Mouse (Mus musculus) forebrain, embryonic 15.5 days (tissue): Measurements from ENCODE around the gene Disp1. TPM values are rescaled to one million over a fixed set of nuclear protein-coding genes. Genes with fewer than 3 reads are reported as not detected.

Experiments used
- ATAC-seq: fragments of 200-750 bp; cut with Nextera tagmentation; replicated peaks from 2 replicates; pipeline ENCODE4 v1.8.0; 2017; ENCODE audit warnings: mild to moderate bottlenecking, moderate TSS enrichment, moderate library complexity
- H3K27ac ChIP-seq: fragments of 300-500 bp; sonication (generic); replicated peaks from 2 replicates; pipeline ENCODE4 v1.5.1; 2015; ENCODE audit warnings: mild to moderate bottlenecking, inconsistent platforms
- H3K27me3 ChIP-seq: fragments of 300-500 bp; sonication (generic); 2 replicates; pipeline ENCODE4 v1.6.1; 2015; ENCODE audit warnings: inconsistent platforms
- H3K36me3 ChIP-seq: fragments of 300-500 bp; sonication (generic); 2 replicates; pipeline ENCODE4 v1.6.1; 2015; ENCODE audit warnings: mild to moderate bottlenecking, inconsistent platforms
- H3K4me1 ChIP-seq: fragments of 300-500 bp; sonication (generic); 2 replicates; pipeline ENCODE4 v1.6.1; 2015; ENCODE audit warnings: inconsistent platforms
- H3K4me2 ChIP-seq: fragments of 300-500 bp; sonication (generic); replicated peaks from 2 replicates; pipeline ENCODE4 v1.6.1; 2015; ENCODE audit warnings: mild to moderate bottlenecking, inconsistent platforms
- H3K4me3 ChIP-seq: fragments of 300-500 bp; sonication (generic); 2 replicates; pipeline ENCODE4 v1.5.1; 2015; ENCODE audit warnings: mild to moderate bottlenecking, inconsistent platforms
- H3K9ac ChIP-seq: fragments of 300-500 bp; sonication (generic); replicated peaks from 2 replicates; pipeline ENCODE4 v1.6.1; 2015; ENCODE audit warnings: mild to moderate bottlenecking, inconsistent platforms
- H3K9me3 ChIP-seq: fragments of 300-500 bp; sonication (generic); 2 replicates; pipeline ENCODE4 v1.6.1; 2016; ENCODE audit warnings: inconsistent platforms
- WGBS: fragments of 180-500 bp; shearing (Covaris S2); methylation state at CpG from one replicate; pipeline ENCODE4 v1.1.7; 2015; ENCODE audit warnings: mixed read lengths; 5-methylcytosine and 5-hydroxymethylcytosine counted together
- polyA plus RNA-seq: library from polyadenylated mRNA; unstranded; fragments of >200 nt; fragmentation: Nextera tagmentation; extraction: Ambion mirVana; gene quantifications from 2 replicates; pipeline ENCODE4 v1.2.1, GENCODE M21; 2015

The Disp1 gene
- 5.6 and 5.9 TPM in 2 replicates for polyA plus RNA-seq

GRCm38 (mm10) chr1:183220796-183221718, at the start of gene Disp1:
Disp1 (minus strand) TSS chr1:183221522.
- 4% methylated on average over 56 of the region's 56 CpGs for WGBS
- peak within 1 kb of the TSS; percentile 59 for H3K4me2 ChIP-seq
- no peaks in the 10 kb centered on the region for H3K9me3 ChIP-seq
- ATAC-seq, result peak; percentile 93
- H3K4me1 ChIP-seq, result peaks cover 20% of the 10 kb centered on the region
- no peaks in the 10 kb centered on the region for H3K27me3 ChIP-seq
- H3K4me3 ChIP-seq, result peak within 1 kb of the TSS; percentile 62
- H3K36me3 ChIP-seq, result no peaks in the 10 kb centered on the region
- peak within 1 kb of the TSS; percentile 84 for H3K9ac ChIP-seq
- peak within 1 kb of the TSS; percentile 44 for H3K27ac ChIP-seq

- Histone ChIP-seq H3K36me3 (no peaks in the 10 kb centered on the region), H3K9me3 (no peaks in the 10 kb centered on the region), H3K4me3 (no peak overlapping the region), H3K4me1 (no peaks in the 10 kb centered on the region), H3K9ac (no peak overlapping the region), H3K27me3 (no peaks in the 10 kb centered on the region), H3K4me2 (no peak overlapping the region), H3K27ac (no peak overlapping the region)
- 70% methylated on average over 6 of the region's 6 CpGs for WGBS
- no peak for ATAC-seq
These were observed 46.3 kb upstream of the Disp1 start for GRCm38 (mm10) chr1:183267666-183268065.

DNA sequence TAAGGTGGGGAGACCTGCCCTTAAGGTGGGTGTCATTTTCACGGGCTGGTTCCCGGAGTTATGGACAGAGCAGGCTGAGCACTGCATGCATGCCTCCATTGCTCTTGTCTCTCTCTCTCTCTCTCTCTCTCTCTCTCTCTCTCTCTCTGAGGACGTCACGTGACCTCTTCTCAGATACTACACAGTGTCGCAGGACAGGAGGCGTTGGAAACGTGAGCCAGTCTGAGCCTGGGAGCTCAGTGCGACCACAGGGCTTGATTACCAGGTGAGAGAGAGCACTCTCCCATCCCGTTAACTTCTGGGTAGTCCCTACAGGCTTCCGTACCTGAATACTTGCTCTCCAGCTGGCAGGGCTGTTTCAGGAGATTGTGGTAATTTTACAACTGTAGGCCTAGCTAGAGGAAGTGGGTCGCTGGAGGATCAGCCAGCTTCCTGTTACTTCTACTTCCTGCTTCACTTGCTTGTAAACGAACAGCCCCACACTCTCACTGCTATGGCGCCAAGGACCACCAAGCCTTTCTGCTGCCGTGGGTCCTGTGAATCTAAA, 44.7 kb upstream of the Disp1 start:
- Histone ChIP-seq H3K9me3 (no peaks in the 10 kb centered on the region), H3K27me3 (no peaks in the 10 kb centered on the region), H3K4me1 (no peaks in the 10 kb centered on the region), H3K36me3 (no peaks in the 10 kb centered on the region), H3K4me3 (no peak overlapping the region), H3K4me2 (no peak overlapping the region), H3K27ac (no peak overlapping the region), H3K9ac (no peak overlapping the region)
- ATAC-seq, result no peak
- WGBS, result 82% methylated on average over 14 of the region's 14 CpGs

GRCm38 (mm10) chr1:183264145-183265008, 43.1 kb upstream of the Disp1 start:
- Histone ChIP-seq H3K27ac (no peak overlapping the region), H3K4me3 (no peak overlapping the region), H3K9me3 (no peaks in the 10 kb centered on the region), H3K36me3 (no peaks in the 10 kb centered on the region), H3K9ac (no peak overlapping the region), H3K4me2 (no peak overlapping the region), H3K4me1 (no peaks in the 10 kb centered on the region), H3K27me3 (no peaks in the 10 kb centered on the region)
- 78% methylated on average over 13 of the region's 13 CpGs for WGBS
- ATAC-seq, result no peak

- H3K27ac ChIP-seq, result no peak overlapping the region
- no peak overlapping the region for H3K9ac ChIP-seq
- 43% methylated on average over 10 of the region's 10 CpGs for WGBS
- no peak for ATAC-seq
- H3K4me1 ChIP-seq, result peaks cover 7% of the 10 kb centered on the region
- H3K4me2 ChIP-seq, result no peak overlapping the region
- H3K9me3 ChIP-seq, result no peaks in the 10 kb centered on the region
- no peaks in the 10 kb centered on the region for H3K36me3 ChIP-seq
- H3K27me3 ChIP-seq, result no peaks in the 10 kb centered on the region
- H3K4me3 ChIP-seq, result no peak overlapping the region
These were observed 31.3 kb upstream of the Disp1 start for GRCm38 (mm10) chr1:183252574-183252973.

DNA sequence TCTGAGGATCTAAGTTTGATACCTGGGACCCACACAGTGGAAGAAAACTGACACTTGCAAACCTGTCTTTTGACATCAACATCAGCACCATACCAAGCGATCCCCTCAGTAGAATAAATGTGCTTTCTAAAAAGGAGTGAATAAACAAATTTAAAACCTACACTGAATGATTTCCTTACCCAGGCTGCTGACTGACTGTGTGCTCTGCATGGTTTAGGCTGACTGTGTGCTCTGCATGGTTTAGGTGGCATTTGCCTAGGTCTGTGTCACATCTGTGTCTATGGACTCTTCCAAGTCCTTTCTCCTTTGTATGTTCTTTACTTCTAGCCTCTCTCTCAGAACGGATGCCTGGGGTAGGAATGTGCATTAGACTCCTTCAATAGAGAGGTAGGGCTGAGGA, 30.5 kb upstream of the Disp1 start:
- Histone ChIP-seq H3K27ac (no peak overlapping the region), H3K4me2 (no peak overlapping the region), H3K36me3 (no peaks in the 10 kb centered on the region), H3K27me3 (no peaks in the 10 kb centered on the region), H3K4me1 (peaks cover 7% of the 10 kb centered on the region), H3K9ac (no peak overlapping the region), H3K4me3 (no peak overlapping the region), H3K9me3 (no peaks in the 10 kb centered on the region)
- 78% methylated on average over 2 of the region's 2 CpGs for WGBS
- ATAC-seq, result no peak

GRCm38 (mm10) chr1:183250612-183251011, 29.3 kb upstream of the Disp1 start:
- Histone ChIP-seq H3K4me2 (no peak overlapping the region), H3K9me3 (no peaks in the 10 kb centered on the region), H3K36me3 (no peaks in the 10 kb centered on the region), H3K4me3 (no peak overlapping the region), H3K27ac (no peak overlapping the region), H3K9ac (no peak overlapping the region), H3K4me1 (peaks cover 7% of the 10 kb centered on the region), H3K27me3 (no peaks in the 10 kb centered on the region)
- 72% methylated on average over 4 of the region's 4 CpGs for WGBS
- no peak for ATAC-seq

GRCm38 (mm10) chr1:183248144-183248543, 26.8 kb upstream of the Disp1 start:
- WGBS, result 57% methylated on average over 1 of the region's 1 CpGs
- no peak for ATAC-seq
- no peaks in the 10 kb centered on the region for H3K27me3 ChIP-seq

GRCm38 (mm10) chr1:183243293-183243692, 22.0 kb upstream of the Disp1 start:
- Histone ChIP-seq H3K27ac (no peak overlapping the region), H3K4me1 (no peaks in the 10 kb centered on the region), H3K4me3 (no peak overlapping the region), H3K36me3 (no peaks in the 10 kb centered on the region), H3K9me3 (no peaks in the 10 kb centered on the region), H3K4me2 (no peak overlapping the region), H3K27me3 (no peaks in the 10 kb centered on the region), H3K9ac (no peak overlapping the region)
- ATAC-seq, result no peak
- WGBS, result 69% methylated on average over 7 of the region's 7 CpGs

More at GRCm38 (mm10) chr1:183248144-183248543, 26.8 kb upstream of the Disp1 start:
- no peak overlapping the region for H3K4me3 ChIP-seq
- no peak overlapping the region for H3K4me2 ChIP-seq
- H3K36me3 ChIP-seq, result no peaks in the 10 kb centered on the region
- H3K9ac ChIP-seq, result no peak overlapping the region
- no peaks in the 10 kb centered on the region for H3K9me3 ChIP-seq
- H3K27ac ChIP-seq, result no peak overlapping the region
- H3K4me1 ChIP-seq, result peaks cover 7% of the 10 kb centered on the region

- no peaks in the 10 kb centered on the region for H3K27me3 ChIP-seq
- no peaks in the 10 kb centered on the region for H3K36me3 ChIP-seq
- H3K4me3 ChIP-seq, result no peak overlapping the region
- H3K9ac ChIP-seq, result no peak overlapping the region
- no peak for ATAC-seq
- H3K4me2 ChIP-seq, result no peak overlapping the region
- no peaks in the 10 kb centered on the region for H3K9me3 ChIP-seq
- WGBS, result 23% methylated on average over 2 of the region's 2 CpGs
- H3K27ac ChIP-seq, result no peak overlapping the region
- H3K4me1 ChIP-seq, result no peaks in the 10 kb centered on the region
These were observed 16.6 kb upstream of the Disp1 start for GRCm38 (mm10) chr1:183237901-183238300.

GRCm38 (mm10) chr1:183236460-183236859, 15.1 kb upstream of the Disp1 start:
- WGBS, result 94% methylated on average over 5 of the region's 5 CpGs

DNA sequence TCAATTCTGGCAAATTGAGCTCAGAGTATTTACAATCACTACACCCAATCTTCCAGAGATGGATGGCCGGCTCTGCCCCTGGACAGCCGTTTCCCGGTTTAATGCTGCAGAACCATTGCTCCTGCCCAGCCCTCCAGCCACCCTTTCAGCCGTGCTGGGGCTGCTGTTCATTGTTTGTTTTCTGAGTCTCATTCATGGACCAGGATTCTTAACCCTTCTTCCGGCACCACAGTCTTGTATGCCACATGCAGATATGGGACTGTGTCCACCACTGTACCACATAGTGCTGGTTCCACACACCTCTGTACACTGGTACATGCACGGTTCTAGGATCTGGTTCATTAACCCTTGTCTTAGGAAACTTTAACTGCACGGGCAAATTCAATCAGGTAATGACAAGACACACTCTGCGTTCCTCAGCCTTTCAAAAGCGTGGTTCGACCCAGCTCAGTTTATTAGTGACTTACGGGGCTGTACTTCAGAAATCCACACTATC, 12.4 kb upstream of the Disp1 start:
- no peak overlapping the region for H3K9ac ChIP-seq
- H3K4me3 ChIP-seq, result no peak overlapping the region
- no peak overlapping the region for H3K27ac ChIP-seq
- WGBS, result 75% methylated on average over 11 of the region's 11 CpGs
- no peaks in the 10 kb centered on the region for H3K4me1 ChIP-seq
- no peak for ATAC-seq
- no peaks in the 10 kb centered on the region for H3K9me3 ChIP-seq
- H3K36me3 ChIP-seq, result no peaks in the 10 kb centered on the region
- no peak overlapping the region for H3K4me2 ChIP-seq
- no peaks in the 10 kb centered on the region for H3K27me3 ChIP-seq

More at GRCm38 (mm10) chr1:183236460-183236859, 15.1 kb upstream of the Disp1 start:
- H3K4me2 ChIP-seq, result no peak overlapping the region
- H3K4me1 ChIP-seq, result no peaks in the 10 kb centered on the region
- no peak overlapping the region for H3K9ac ChIP-seq
- no peaks in the 10 kb centered on the region for H3K27me3 ChIP-seq
- no peaks in the 10 kb centered on the region for H3K9me3 ChIP-seq
- H3K27ac ChIP-seq, result no peak overlapping the region
- no peak for ATAC-seq
- no peak overlapping the region for H3K4me3 ChIP-seq
- no peaks in the 10 kb centered on the region for H3K36me3 ChIP-seq
